Mouse (Mus musculus) stomach, postnatal 0 days (tissue): ENCODE results near the gene Gramd1b.

Experiments used
- CTCF ChIP-seq: IDR thresholded peaks from 2 replicates; pipeline ENCODE4 v1.5.1; 2016; ENCODE audit warnings: antibody characterized with exemption, low read depth, mild to moderate bottlenecking, moderate library complexity
- EP300 ChIP-seq: optimal IDR thresholded peaks from 2 replicates; pipeline ENCODE3; 2016; ENCODE audit warnings: antibody characterized with exemption

DNA sequence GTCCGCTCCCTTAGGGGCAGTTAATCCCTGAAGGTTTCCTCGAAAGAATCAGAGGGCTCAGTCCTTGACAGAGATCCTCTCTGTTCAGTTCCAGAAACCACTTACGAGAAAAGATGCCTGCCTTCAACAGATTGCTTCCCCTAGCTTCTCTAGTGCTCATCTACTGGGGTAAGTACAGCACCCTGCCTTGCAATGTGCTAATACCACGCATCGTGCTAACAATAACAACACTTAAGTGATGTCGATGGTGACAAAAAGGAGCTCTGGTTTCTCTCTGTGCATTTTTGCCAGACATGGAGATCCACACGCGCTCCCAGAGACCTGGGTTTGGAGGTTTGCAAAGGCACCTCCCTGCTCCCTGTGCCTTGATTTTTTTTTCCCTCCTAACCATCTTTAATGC, 261.3 kb downstream of the Gramd1b start:
- TF ChIP-seq CTCF (no peak), EP300 (no peak)
